Mouse (Mus musculus) layer of hippocampus, adult 18-20 months (tissue): ENCODE data around the gene Frmd6. TPM values are rescaled to one million over a fixed set of nuclear protein-coding genes. Genes with fewer than 3 reads are reported as not detected.

ENCODE experiments used
- DNase-seq, 2 experiments: peaks; one replicate each; pipeline ENCODE4 v3.0.0; 2022; ENCODE audit warnings: low spot score in 2 of 2
- long read RNA-seq: library from polyadenylated mRNA; stranded (forward); transcript quantifications from one replicate; pipeline ENCODE4 v2.0.0, GENCODE M21; 2021
- total RNA-seq, 2 experiments: library from RNA; stranded (reverse); gene quantifications; 2 replicates each; pipeline ENCODE4 v1.2.3; 2021

Frmd6 gene
- 10 to 100 TPM; 21.0 to 22.9 TPM for total RNA-seq
- long read RNA-seq, full-length matches to known transcripts, result 2 of 32 reads
- long read RNA-seq, partial matches to known transcripts, result 0 of 32 reads
- long read RNA-seq, other reads (novel, unspliced or antisense), result 30 of 32 reads

GRCm38 (mm10) chr12:70824729-70825650 is at the start of gene Frmd6:
Gene Frmd6, plus strand, starts transcription at chr12:70825514.
- peak; percentile 82 to 92 for DNase-seq

DNA sequence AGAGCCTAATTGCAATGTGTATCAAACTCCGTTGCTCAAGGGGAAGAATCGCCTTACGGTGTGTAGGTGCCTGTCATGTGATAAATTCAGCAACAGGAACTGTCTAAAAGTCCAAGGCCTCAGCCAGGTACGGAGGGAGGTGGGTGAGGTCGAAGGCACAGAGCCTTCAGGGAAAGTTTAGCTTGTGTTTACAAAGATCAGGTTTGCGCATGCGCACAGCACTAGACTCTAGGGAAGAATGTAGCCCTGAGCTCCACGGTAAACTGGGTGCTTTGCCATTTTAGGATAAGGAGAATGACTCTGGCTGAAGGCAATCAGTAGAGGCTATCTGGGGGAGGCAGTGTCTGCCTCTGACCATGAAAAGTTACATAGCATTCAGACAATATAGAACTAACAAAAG is 49.7 kb upstream of the Frmd6 start:
- DNase-seq, result no peak

DNA sequence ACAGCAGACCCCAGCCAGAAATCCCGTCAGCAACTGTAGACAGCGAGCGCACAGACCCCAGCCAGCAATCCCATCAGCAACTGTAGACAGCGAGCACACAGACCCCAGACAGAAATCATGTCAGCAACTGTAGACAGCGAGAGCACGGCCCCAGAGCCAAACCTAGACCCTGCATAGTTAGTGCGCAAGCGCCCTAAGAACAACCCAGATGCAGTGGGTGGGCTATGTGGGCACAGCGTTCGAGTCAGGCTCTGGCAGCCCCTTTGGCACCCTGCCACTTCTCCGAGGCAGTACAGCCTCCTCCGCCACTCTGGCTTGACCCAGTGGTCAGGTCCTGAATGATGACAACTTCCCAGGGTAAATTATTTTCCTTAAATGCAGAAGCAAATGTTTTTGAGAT is 48.6 kb upstream of the Frmd6 start:
- peak in 1 of 2 experiments; percentile 37 for DNase-seq

GRCm38 (mm10) chr12:70777466-70777865 is 47.8 kb upstream of the Frmd6 start:
- no peak for DNase-seq

DNA sequence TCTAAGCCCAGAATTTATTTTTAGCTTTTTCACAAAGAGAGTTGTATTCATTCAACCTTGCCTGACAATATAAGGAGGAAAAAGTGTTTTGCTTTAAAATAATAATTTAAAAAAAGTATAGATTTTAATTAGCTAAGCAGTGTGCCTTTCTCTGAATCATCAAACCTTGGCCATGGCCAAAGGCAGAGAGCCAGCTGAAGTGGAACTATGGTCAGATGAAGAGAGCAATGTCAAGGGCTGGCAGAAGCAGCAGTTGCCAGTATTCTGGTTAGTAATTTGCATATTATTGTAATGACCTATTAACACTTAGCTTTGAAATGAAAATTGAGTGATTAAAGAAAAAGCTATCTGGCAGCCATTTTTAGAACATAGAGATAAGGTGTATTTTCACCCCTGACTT is 47.4 kb upstream of the Frmd6 start:
- DNase-seq, result no peak

- no peak for DNase-seq
These were observed 47.0 kb upstream of the Frmd6 start for GRCm38 (mm10) chr12:70778271-70778670.

GRCm38 (mm10) chr12:70778724-70779123 is 46.6 kb upstream of the Frmd6 start:
- peak in 1 of 2 experiments; percentile 9 for DNase-seq

- no peak for DNase-seq
These were observed 42.3 kb upstream of the Frmd6 start for GRCm38 (mm10) chr12:70783049-70783448.

DNA sequence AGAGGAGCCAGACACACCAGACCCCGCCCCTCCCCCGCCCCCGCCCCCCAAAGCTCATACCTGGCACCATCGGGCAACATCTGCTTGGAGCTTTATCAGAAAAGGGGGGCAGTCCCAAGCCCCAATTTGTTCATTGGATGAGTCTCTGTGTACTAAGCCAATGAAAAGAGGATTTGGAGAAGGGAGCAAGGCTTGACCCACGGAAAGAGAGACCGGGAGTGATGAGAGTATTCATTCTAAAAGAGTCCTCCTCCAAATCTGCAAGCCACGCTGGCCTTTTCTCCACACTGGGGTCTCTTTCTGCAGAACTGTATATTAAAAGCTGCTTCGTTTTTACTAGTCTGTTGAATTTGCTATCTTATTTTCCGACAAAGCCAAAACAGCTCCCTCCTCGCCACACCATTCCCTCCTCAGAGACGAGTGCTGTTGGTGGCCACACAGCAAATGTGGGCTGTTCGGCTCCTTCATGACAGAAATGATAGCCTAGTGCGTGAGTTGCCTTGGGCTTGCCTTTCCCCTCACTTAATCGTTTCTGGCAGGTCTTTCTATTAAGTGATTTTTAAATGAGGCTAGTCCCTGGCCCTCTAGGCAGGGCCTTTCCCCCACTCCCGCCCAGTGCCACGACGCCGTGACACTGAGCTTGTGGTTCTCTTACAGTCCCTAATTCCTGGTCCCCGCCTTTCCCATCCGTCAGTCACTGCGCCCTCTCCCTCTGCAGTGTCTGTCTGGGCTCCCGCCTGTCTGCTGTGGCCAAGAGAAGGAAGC is 41.7 kb upstream of the Frmd6 start:
- no peak for DNase-seq

GRCm38 (mm10) chr12:70784240-70784705 is 41.0 kb upstream of the Frmd6 start:
- DNase-seq, result no peak

GRCm38 (mm10) chr12:70789341-70789740 is 36.0 kb upstream of the Frmd6 start:
- DNase-seq, result no peak

DNA sequence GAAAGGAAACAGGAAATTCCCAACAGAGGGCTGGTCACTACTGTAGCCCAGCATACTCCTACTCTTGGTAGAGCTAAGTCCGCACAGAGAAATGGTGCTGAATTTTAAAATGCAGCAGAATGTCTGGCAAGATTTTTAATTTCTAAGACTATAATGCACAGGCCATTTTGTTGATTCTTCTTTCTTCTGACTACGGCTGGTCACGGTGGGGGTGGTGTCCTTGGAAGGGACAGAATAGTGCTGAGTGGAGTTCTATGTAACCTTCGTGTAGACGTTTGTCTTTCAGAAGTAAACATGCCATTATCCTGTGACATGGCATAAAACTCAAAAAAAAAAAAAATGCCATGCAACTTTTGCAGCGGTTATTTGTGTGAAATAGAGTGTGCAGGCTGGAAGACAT is 32.0 kb upstream of the Frmd6 start:
- no peak for DNase-seq

DNA sequence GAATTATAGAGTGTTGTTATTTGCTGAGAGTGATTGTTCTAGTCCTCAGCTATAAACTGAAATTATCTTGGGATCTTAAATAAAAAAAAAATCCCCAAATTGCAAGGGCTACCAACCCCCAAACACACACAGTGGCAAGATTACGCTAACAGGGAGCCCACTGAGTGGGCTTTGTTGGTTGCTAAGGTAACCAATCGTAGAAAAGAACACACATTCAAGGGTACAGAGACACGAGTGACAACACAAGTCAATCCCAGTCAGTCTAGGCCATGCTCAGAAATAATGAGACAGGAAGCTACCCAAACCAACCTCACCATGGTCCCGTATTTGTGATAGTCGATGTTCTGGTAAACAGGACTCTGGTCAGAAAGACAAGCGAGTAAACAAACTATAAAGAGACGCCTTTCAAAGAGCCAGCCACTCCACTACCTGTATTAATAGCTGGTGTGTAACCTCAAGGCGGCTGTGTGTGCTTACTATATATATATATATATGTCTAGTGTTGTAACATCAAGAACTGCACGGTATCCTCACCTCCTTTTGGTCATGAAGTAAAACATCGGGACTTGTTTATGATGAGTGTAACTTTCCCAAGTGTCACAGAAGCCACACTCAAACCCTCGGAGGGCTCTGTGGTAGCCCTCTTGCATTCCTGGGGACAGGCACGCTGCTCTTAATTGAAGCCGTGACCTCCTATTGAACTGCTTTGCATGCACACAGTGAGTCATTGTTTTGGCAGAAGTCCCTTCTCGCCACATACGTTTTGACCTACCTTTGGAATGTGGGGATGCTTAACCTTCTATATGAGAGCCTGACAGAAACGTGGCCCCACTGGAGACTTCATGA is 30.5 kb upstream of the Frmd6 start:
- no peak for DNase-seq

GRCm38 (mm10) chr12:70795389-70795711 is 30.0 kb upstream of the Frmd6 start:
- DNase-seq, result no peak

GRCm38 (mm10) chr12:70798496-70798895 is 26.8 kb upstream of the Frmd6 start:
- no peak for DNase-seq

- DNase-seq, result no peak
These were observed 25.9 kb upstream of the Frmd6 start for GRCm38 (mm10) chr12:70799231-70800002.

- DNase-seq, result no peak
These were observed 25.2 kb upstream of the Frmd6 start for GRCm38 (mm10) chr12:70800086-70800485.

DNA sequence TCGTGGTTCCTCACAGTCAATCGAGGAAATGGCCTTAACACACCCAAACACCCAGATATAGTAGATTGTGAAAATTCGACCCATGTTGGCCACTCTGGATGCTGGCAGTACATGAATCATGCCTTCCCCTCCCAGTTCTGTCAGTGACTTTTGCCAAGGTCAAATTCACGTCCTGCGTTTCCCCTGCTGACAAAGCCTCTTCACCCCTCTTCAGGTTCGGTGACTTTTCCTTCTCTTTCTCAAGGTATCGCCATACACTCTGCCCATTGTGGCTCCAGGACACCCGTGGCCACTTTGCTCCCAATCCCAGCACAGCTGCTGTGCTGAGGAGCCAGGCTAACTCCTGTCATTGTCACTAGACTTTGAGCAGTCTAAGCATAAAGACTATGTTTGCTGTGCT is 24.0 kb upstream of the Frmd6 start:
- DNase-seq, result no peak

DNA sequence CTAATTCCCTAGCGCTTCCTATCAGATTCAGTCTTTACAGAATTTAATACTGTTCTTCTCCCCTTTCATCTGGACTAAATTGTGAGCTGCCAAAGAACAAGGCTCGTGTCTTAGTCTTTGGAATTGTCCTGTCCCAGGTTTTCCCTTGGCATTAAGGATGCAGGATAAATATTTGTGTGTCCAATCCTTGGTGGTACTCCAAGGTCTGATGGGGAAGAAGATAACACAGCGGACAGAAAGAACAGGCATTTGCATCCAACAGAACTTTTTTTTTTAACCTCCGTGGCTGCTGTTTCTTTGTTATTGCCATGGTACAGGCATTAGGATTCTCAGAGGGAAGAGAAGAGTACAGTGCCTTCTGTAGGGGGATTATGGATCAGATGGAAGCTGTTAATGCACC is 21.8 kb upstream of the Frmd6 start:
- DNase-seq, result no peak

- no peak for DNase-seq
These were observed 20.3 kb upstream of the Frmd6 start for GRCm38 (mm10) chr12:70804989-70805388.
